Mouse (Mus musculus): ENCODE results near the gene Hint1.
"Not testable (repeated sequence)": the region's sequence is repeated elsewhere in the genome, so short reads cannot be mapped to it uniquely, and the experiment has no call there.

Gene Hint1

GRCm38 (mm10) chr11:54896646-54897045 lies 30.5 kb downstream of the Hint1 start:
- not testable (repeated sequence) for DNase-seq (ENCODE audit: low spot score)

GRCm38 (mm10) chr11:54897470-54897869 lies 31.3 kb downstream of the Hint1 start:
- peak; percentile 34 for DNase-seq (ENCODE audit: low spot score)

- DNase-seq (ENCODE audit: low spot score), result no peak
These were observed 33.5 kb downstream of the Hint1 start for GRCm38 (mm10) chr11:54899657-54900056.

GRCm38 (mm10) chr11:54902333-54903323 lies 36.4 kb downstream of the Hint1 start, which contains the start of gene Gpx3:
Gpx3 (plus strand) TSS chr11:54902453.
- peak; percentile 91 for DNase-seq (ENCODE audit: low spot score)

- no peak for DNase-seq (ENCODE audit: low spot score)
These were observed 37.2 kb downstream of the Hint1 start for GRCm38 (mm10) chr11:54903339-54903738.

- peak; percentile 59 for DNase-seq (ENCODE audit: low spot score)
These were observed 37.9 kb downstream of the Hint1 start for GRCm38 (mm10) chr11:54903940-54904706.

- no peak for DNase-seq (ENCODE audit: low spot score)
These were observed 38.9 kb downstream of the Hint1 start for GRCm38 (mm10) chr11:54905086-54905485.

- no peak for DNase-seq (ENCODE audit: low spot score)
These were observed 39.7 kb downstream of the Hint1 start for GRCm38 (mm10) chr11:54905931-54906330.

- no peak for DNase-seq (ENCODE audit: low spot score)
These were observed 40.3 kb downstream of the Hint1 start for GRCm38 (mm10) chr11:54906466-54906865.

- DNase-seq (ENCODE audit: low spot score), result no peak
These were observed 41.1 kb downstream of the Hint1 start for GRCm38 (mm10) chr11:54907259-54907658.

- no peak for DNase-seq (ENCODE audit: low spot score)
These were observed 43.1 kb downstream of the Hint1 start for GRCm38 (mm10) chr11:54909273-54909672.

GRCm38 (mm10) chr11:54910081-54910665 lies 44.0 kb downstream of the Hint1 start:
- DNase-seq (ENCODE audit: low spot score), result no peak

- no peak for DNase-seq (ENCODE audit: low spot score)
These were observed 45.0 kb downstream of the Hint1 start for GRCm38 (mm10) chr11:54911201-54911600.

- no peak for DNase-seq (ENCODE audit: low spot score)
These were observed 45.7 kb downstream of the Hint1 start for GRCm38 (mm10) chr11:54911671-54912502.

- DNase-seq (ENCODE audit: low spot score), result no peak
These were observed 46.5 kb downstream of the Hint1 start for GRCm38 (mm10) chr11:54912503-54913316.

- no peak for DNase-seq (ENCODE audit: low spot score)
These were observed 47.7 kb downstream of the Hint1 start for GRCm38 (mm10) chr11:54913841-54914240.

GRCm38 (mm10) chr11:54917461-54917860 lies 51.3 kb downstream of the Hint1 start:
- DNase-seq (ENCODE audit: low spot score), result no peak

- DNase-seq (ENCODE audit: low spot score), result no peak
These were observed 52.1 kb downstream of the Hint1 start for GRCm38 (mm10) chr11:54918273-54918672.

Measured in embryo, embryonic 10.5 days (tissue).